Mouse (Mus musculus) heart, embryonic 15.5 days (tissue): ENCODE data around the gene Aagab. TPM values are rescaled to one million over a fixed set of nuclear protein-coding genes. Genes with fewer than 3 reads are reported as not detected.

Source experiments
- ATAC-seq: fragments of 200-750 bp; cut with Nextera tagmentation; replicated peaks from 2 replicates; pipeline ENCODE4 v1.8.0; 2017; ENCODE audit warnings: low read depth, moderate TSS enrichment; ENCODE audit not compliant: insufficient number of reproducible peaks, insufficient read depth, low FRiP score
- H3K27ac ChIP-seq: fragments of 300-500 bp; sonication (generic); 2 replicates; pipeline ENCODE4 v1.5.1; 2015; ENCODE audit warnings: mild to moderate bottlenecking, inconsistent platforms
- H3K27me3 ChIP-seq: fragments of 300-500 bp; sonication (generic); 2 replicates; pipeline ENCODE4 v1.6.1; 2015; ENCODE audit warnings: inconsistent platforms
- H3K36me3 ChIP-seq: fragments of 300-500 bp; sonication (generic); 2 replicates; pipeline ENCODE4 v1.6.1; 2015; ENCODE audit warnings: mild to moderate bottlenecking, inconsistent platforms
- H3K4me1 ChIP-seq: fragments of 300-500 bp; sonication (generic); replicated peaks from 2 replicates; pipeline ENCODE4 v1.6.1; 2015; ENCODE audit warnings: inconsistent platforms
- H3K4me2 ChIP-seq: fragments of 300-500 bp; sonication (generic); 2 replicates; pipeline ENCODE4 v1.6.1; 2015; ENCODE audit warnings: inconsistent platforms, mild to moderate bottlenecking, moderate library complexity
- H3K4me3 ChIP-seq: fragments of 300-500 bp; sonication (generic); 2 replicates; pipeline ENCODE4 v1.5.1; 2015; ENCODE audit warnings: mild to moderate bottlenecking, inconsistent platforms
- H3K9ac ChIP-seq: fragments of 300-500 bp; sonication (generic); 2 replicates; pipeline ENCODE4 v1.6.1; 2015; ENCODE audit warnings: mild to moderate bottlenecking, inconsistent platforms
- H3K9me3 ChIP-seq: fragments of 300-500 bp; sonication (generic); replicated peaks from 2 replicates; pipeline ENCODE4 v1.6.1; 2016; ENCODE audit warnings: inconsistent platforms
- WGBS: fragments of 180-500 bp; shearing (Covaris S2); methylation state at CpG from one replicate; pipeline ENCODE4 v1.1.7; 2015; ENCODE audit warnings: mixed read lengths; 5-methylcytosine and 5-hydroxymethylcytosine counted together
- polyA plus RNA-seq: library from polyadenylated mRNA; unstranded; fragments of >200 nt; fragmentation: Nextera tagmentation; extraction: Ambion mirVana; gene quantifications from 2 replicates; pipeline ENCODE4 v1.2.1, GENCODE M21; 2015

Aagab gene
- 24.7 and 25.3 TPM in 2 replicates for polyA plus RNA-seq

DNA sequence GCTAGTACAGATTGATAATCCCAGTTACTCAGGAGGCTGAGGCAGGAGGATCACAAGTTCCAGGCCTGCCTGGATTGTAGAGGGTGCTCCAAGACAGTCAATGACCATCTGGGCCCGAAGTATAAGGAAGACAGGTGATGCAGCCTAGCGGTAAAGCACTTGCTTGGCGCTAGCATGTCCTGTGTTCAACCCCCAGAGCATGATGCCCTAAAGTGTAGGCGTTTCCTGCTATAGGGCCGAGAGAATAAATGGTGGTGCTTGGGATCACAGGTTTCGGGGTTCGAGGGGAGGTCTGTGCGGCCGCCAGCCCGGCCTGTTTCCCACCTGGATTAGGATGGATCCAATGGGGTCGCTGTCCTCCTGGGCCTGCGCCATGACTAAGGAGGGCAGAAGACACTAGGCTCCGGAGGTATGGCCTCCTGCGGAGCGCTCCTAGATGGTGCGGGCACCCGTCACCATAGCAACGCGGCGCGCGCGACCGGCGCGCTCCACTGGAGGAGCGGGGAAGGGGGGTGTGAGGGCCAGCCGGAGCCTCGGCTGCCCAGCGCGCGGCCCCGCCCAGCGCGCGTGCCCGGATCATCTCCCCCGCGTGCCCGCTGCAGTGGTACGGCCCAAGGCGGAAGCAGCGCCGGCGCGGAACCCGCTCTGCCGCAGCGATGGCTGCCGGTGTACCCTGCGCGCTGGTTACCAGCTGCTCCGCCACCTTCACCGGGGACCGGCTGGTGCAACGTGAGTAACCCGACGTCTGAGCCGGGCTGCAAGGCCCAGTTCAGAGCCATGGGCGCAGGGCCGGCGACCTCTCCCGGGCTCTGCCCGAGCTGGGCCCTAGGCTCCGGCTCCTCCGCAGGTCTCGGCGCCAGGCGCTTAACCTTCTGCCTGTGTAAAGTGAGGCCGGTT is at the start of gene Aagab, which contains the start of gene Iqch:
TSS of gene Aagab (plus strand) at position 618 of the 897 bp plus-strand sequence.
TSS of gene Iqch (minus strand) at position 451 of the 897 bp plus-strand sequence.
- Histone ChIP-seq H3K27me3 (no peaks in the 10 kb centered on the region), H3K4me1 (peaks cover 18% of the 10 kb centered on the region), H3K27ac (peak within 1 kb of the TSS; percentile 65), H3K9me3 (no peaks in the 10 kb centered on the region), H3K4me2 (peak within 1 kb of the TSS; percentile 69), H3K36me3 (no peaks in the 10 kb centered on the region), H3K4me3 (peak within 1 kb of the TSS; percentile 85), H3K9ac (peak within 1 kb of the TSS; percentile 74)
- ATAC-seq: peak; percentile 96
- 2% methylated on average over 69 of the region's 70 CpGs for WGBS

DNA sequence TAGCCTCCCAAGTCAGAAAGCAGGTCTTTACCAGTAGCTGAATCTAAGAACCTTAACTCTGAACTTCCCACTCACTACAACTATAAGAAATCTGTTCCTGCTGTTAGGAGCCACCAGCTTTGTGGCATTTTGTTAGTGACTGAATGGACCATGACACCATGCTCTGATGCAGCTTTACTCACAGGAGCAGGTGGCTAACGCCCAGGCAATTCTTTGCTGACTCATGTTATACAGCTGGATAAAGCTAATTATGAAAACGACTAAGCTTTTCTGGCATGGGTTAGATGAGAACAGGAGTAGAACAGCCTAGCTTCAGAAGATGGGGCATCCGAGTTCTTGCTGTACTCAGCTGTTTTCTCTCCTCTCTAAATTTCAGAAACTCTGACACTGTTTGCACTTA is 48.8 kb upstream of the Aagab start:
- no peak overlapping the region for H3K4me3 ChIP-seq
- no peak for ATAC-seq

DNA sequence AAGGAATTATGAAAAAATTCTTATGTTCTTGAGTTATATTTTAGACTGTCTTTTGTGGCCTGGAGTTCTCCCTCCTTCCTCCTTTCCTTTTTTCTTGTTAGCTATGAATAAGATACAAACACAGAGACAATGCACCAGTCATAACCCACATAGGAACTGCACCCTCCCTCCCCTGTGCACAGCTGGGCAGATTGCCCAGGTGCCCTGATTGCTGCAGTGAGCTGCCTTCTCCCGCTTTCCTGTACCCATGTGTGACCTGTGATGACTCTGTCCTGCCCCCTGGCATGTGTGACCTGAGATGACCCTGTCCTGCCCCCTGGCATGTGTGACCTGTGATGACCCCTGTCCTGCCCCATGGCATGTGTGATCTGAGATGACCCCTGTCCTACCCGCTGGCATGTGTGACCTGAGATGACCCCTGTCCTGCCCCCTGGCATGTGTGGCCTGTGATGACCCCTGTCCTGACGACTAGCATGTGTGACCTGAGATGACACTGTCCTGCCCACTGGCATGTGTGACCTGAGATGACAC is 46.9 kb upstream of the Aagab start:
- 52% methylated on average over 3 of the region's 3 CpGs for WGBS

More for the DNA sequence above, 48.8 kb upstream of the Aagab start:
- peaks cover 4% of the 10 kb centered on the region; the same call in 1 of the 2 replicates for H3K27me3 ChIP-seq
- peaks cover 5% of the 10 kb centered on the region; the same call in 1 of the 2 replicates for H3K4me1 ChIP-seq
- no peak overlapping the region for H3K27ac ChIP-seq
- H3K9ac ChIP-seq: no peak overlapping the region
- no peaks in the 10 kb centered on the region for H3K9me3 ChIP-seq
- H3K36me3 ChIP-seq: no peaks in the 10 kb centered on the region
- 73% methylated on average over 3 of the region's 3 CpGs for WGBS
- no peak overlapping the region for H3K4me2 ChIP-seq

GRCm38 (mm10) chr9:63556316-63556715 is 46.1 kb upstream of the Aagab start:
- 74% methylated on average over 1 of the region's 1 CpGs for WGBS
- Histone ChIP-seq H3K4me2 (no peak overlapping the region), H3K9ac (no peak overlapping the region), H3K4me1 (no peaks in the 10 kb centered on the region), H3K36me3 (no peaks in the 10 kb centered on the region), H3K27ac (no peak overlapping the region), H3K27me3 (no peaks in the 10 kb centered on the region), H3K4me3 (no peak overlapping the region), H3K9me3 (no peaks in the 10 kb centered on the region)
- ATAC-seq: no peak

More for the DNA sequence above, 46.9 kb upstream of the Aagab start:
- Histone ChIP-seq H3K4me3 (no peak overlapping the region), H3K4me1 (no peaks in the 10 kb centered on the region), H3K9me3 (no peaks in the 10 kb centered on the region), H3K27me3 (no peaks in the 10 kb centered on the region), H3K27ac (no peak overlapping the region), H3K4me2 (no peak overlapping the region), H3K9ac (no peak overlapping the region), H3K36me3 (no peaks in the 10 kb centered on the region)
- no peak for ATAC-seq

DNA sequence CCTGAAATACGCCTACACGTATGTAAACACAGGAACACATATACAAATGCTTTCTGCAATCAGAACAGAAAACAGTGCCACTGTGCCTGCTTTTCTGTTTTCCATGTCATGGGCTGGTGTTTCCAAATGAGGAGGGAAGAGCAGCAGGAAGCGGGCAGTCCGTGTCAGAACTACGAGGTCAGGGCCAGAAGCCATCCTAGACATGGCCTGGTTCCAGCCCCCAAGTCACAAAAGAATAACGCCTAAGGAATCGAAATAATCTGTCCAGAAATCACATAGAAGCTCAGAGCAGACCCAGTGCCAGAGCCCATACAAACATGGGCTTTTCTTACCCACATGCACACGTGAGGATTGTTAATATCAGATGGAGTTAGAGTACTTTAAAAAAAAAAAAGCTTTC is 45.5 kb upstream of the Aagab start:
- no peak overlapping the region for H3K4me2 ChIP-seq
- 72% methylated on average over 8 of the region's 8 CpGs for WGBS

GRCm38 (mm10) chr9:63561931-63562330 is 40.5 kb upstream of the Aagab start:
- H3K4me1 ChIP-seq: no peaks in the 10 kb centered on the region
- no peak overlapping the region for H3K4me3 ChIP-seq
- H3K36me3 ChIP-seq: no peaks in the 10 kb centered on the region
- no peak overlapping the region for H3K4me2 ChIP-seq
- ATAC-seq: no peak
- 67% methylated on average over 8 of the region's 8 CpGs for WGBS
- no peak overlapping the region for H3K9ac ChIP-seq
- H3K9me3 ChIP-seq: no peaks in the 10 kb centered on the region
- peaks cover 8% of the 10 kb centered on the region; the same call in 1 of the 2 replicates for H3K27me3 ChIP-seq
- H3K27ac ChIP-seq: no peak overlapping the region

More for the DNA sequence above, 45.5 kb upstream of the Aagab start:
- no peaks in the 10 kb centered on the region for H3K9me3 ChIP-seq
- ATAC-seq: no peak
- no peak overlapping the region for H3K27ac ChIP-seq
- H3K4me3 ChIP-seq: no peak overlapping the region
- no peaks in the 10 kb centered on the region for H3K27me3 ChIP-seq
- H3K9ac ChIP-seq: no peak overlapping the region
- H3K36me3 ChIP-seq: no peaks in the 10 kb centered on the region
- H3K4me1 ChIP-seq: no peaks in the 10 kb centered on the region

GRCm38 (mm10) chr9:63563436-63563835 is 39.0 kb upstream of the Aagab start:
- Histone ChIP-seq H3K9me3 (no peaks in the 10 kb centered on the region), H3K4me3 (no peak overlapping the region), H3K9ac (no peak overlapping the region), H3K4me2 (no peak overlapping the region), H3K36me3 (no peaks in the 10 kb centered on the region), H3K27ac (no peak overlapping the region), H3K4me1 (peaks cover 5% of the 10 kb centered on the region), H3K27me3 (peaks cover 8% of the 10 kb centered on the region; the same call in 1 of the 2 replicates)
- WGBS: 50% methylated on average over 2 of the region's 2 CpGs
- no peak for ATAC-seq

- Histone ChIP-seq H3K36me3 (no peaks in the 10 kb centered on the region), H3K9ac (no peak overlapping the region), H3K9me3 (no peaks in the 10 kb centered on the region), H3K27me3 (no peaks in the 10 kb centered on the region), H3K4me2 (peak overlapping the region; percentile 44; the same call in 1 of the 2 replicates), H3K4me3 (no peak overlapping the region), H3K4me1 (peaks cover 18% of the 10 kb centered on the region), H3K27ac (no peak overlapping the region)
- 78% methylated on average over 6 of the region's 6 CpGs for WGBS
- ATAC-seq: no peak
Measured at GRCm38 (mm10) chr9:63568314-63568713, 34.1 kb upstream of the Aagab start.

- Histone ChIP-seq H3K4me3 (no peak overlapping the region), H3K4me1 (peaks cover 18% of the 10 kb centered on the region), H3K36me3 (no peaks in the 10 kb centered on the region), H3K4me2 (peak overlapping the region; percentile 44), H3K9ac (no peak overlapping the region), H3K9me3 (no peaks in the 10 kb centered on the region), H3K27ac (no peak overlapping the region), H3K27me3 (no peaks in the 10 kb centered on the region)
- no peak for ATAC-seq
- WGBS: 4% methylated on average over 8 of the region's 8 CpGs
Measured at GRCm38 (mm10) chr9:63568808-63569207, 33.7 kb upstream of the Aagab start.

GRCm38 (mm10) chr9:63571895-63572294 is 30.6 kb upstream of the Aagab start:
- Histone ChIP-seq H3K27me3 (no peaks in the 10 kb centered on the region), H3K4me3 (no peak overlapping the region), H3K36me3 (no peaks in the 10 kb centered on the region), H3K27ac (no peak overlapping the region), H3K9me3 (no peaks in the 10 kb centered on the region), H3K4me2 (no peak overlapping the region), H3K4me1 (peaks cover 18% of the 10 kb centered on the region), H3K9ac (no peak overlapping the region)
- ATAC-seq: no peak
- WGBS: 19% methylated on average over 6 of the region's 6 CpGs

GRCm38 (mm10) chr9:63572874-63573273 is 29.6 kb upstream of the Aagab start:
- Histone ChIP-seq H3K27ac (no peak overlapping the region), H3K27me3 (no peaks in the 10 kb centered on the region), H3K9me3 (no peaks in the 10 kb centered on the region), H3K36me3 (no peaks in the 10 kb centered on the region), H3K4me1 (peaks cover 18% of the 10 kb centered on the region), H3K4me2 (no peak overlapping the region), H3K4me3 (no peak overlapping the region), H3K9ac (no peak overlapping the region)
- WGBS: 76% methylated on average over 7 of the region's 7 CpGs
- ATAC-seq: no peak
